Comparison of ENCODE assay signal across 8 mouse cellular contexts in the genomic region with DNA sequence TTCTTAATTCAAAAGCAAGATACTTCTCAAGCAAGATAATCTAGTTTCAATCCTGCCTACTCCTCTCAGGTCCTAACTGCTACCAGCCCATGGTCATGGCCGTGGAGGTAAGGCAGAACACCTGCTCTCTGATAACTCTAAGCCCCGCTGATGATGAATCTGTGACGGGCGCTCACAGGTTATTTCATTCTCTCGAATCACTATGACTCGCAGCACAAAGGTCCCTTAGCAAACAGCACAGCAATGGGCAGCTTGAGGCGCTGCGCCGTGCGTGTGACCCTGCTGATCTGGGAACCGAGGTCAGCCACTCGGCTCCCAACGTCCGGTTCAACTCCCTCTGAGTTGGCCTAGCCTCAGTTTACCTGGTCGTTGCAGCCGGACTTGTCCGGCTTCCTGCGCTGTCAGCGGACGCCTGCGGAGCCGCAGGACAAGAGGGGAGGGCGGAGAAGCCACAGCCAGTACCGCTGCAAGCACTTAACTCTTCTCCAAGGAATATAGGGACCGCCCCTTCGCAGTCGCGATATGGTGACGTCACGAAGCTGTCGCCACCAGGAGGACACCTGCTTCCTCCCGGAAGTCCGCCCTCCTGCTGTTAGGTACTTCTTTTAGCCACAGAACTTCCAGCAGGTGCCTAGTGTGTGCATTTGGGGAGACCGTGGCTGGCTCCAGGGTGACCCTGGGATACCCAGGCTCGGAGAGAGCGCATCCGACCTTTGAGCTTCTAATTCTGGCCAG. TPM values are rescaled to one million over a fixed set of nuclear protein-coding genes. Genes with fewer than 3 reads are reported as not detected.
DNase-seq lines count a peak whose midpoint lies in the region; ATAC-seq and TF ChIP-seq lines count a peak whose summit lies in the region.

A gene (minus strand): TSS at position 511 of the 735 bp plus-strand sequence.

- peak; percentile 98 for ATAC-seq in CD4-positive, CD25-positive, alpha-beta regulatory T cell, adult 4 months
- ATAC-seq in heart, embryonic 15.5 days (replicated peaks; ENCODE audit: insufficient number of reproducible peaks, insufficient read depth, low FRiP score, low read depth) = peak; percentile 62; the same call in 1 of the 2 replicates
- ATAC-seq in liver, embryonic 14.5 days (ENCODE audit: insufficient read depth) = peak; percentile 92
- ATAC-seq in neural tube, embryonic 11.5 days (ENCODE audit: insufficient read depth, low FRiP score, low TSS enrichment) = peak; percentile 87
- peak; percentile 97 for ATAC-seq in stomach, postnatal 0 days (ENCODE audit: low FRiP score, low TSS enrichment)

- H3K4me3 ChIP-seq in forebrain, embryonic 10.5 days = peak within 1 kb of the TSS; percentile 73
- H3K4me3 ChIP-seq in heart, embryonic 15.5 days = peak within 1 kb of the TSS; percentile 63
- peak within 1 kb of the TSS; percentile 70 to 73 for H3K4me3 ChIP-seq in liver, embryonic 14.5 days (ENCODE audit: insufficient read depth in 1 of 2, low read depth in 2 of 2, low read length in 2 of 2)
- peak within 1 kb of the TSS; percentile 56 for H3K4me3 ChIP-seq in neural tube, embryonic 11.5 days (ENCODE audit: low read depth, low read length)
- H3K4me3 ChIP-seq in stomach, postnatal 0 days (ENCODE audit: low read depth, low read length) = peak within 1 kb of the TSS; percentile 68

- peak within 1 kb of the TSS; percentile 82 for H3K27ac ChIP-seq in forebrain, embryonic 10.5 days
- peak within 1 kb of the TSS; percentile 31 for H3K27ac ChIP-seq in heart, embryonic 15.5 days
- peak within 1 kb of the TSS; percentile 30; the same call in 1 of the 2 replicates for H3K27ac ChIP-seq in liver, embryonic 14.5 days
- no peak within 1 kb of the TSS for H3K27ac ChIP-seq in neural tube, embryonic 11.5 days (ENCODE audit: low read depth, low read length)
- H3K27ac ChIP-seq in stomach, postnatal 0 days (replicated peaks) = peak within 1 kb of the TSS; percentile 53; the same call in 1 of the 2 replicates

- peak within 1 kb of the TSS; percentile 63 for H3K9ac ChIP-seq in heart, embryonic 15.5 days
- H3K9ac ChIP-seq in liver, embryonic 14.5 days (replicated peaks) = peak within 1 kb of the TSS; percentile 76
- H3K9ac ChIP-seq in neural tube, embryonic 11.5 days (ENCODE audit: low read length) = peak within 1 kb of the TSS; percentile 82
- peak within 1 kb of the TSS; percentile 75 for H3K9ac ChIP-seq in stomach, postnatal 0 days (ENCODE audit: low read length)

- H3K9me3 ChIP-seq in forebrain, embryonic 10.5 days = no peaks in the 10 kb centered on the region
- no peaks in the 10 kb centered on the region for H3K9me3 ChIP-seq in heart, embryonic 15.5 days (replicated peaks)
- no peaks in the 10 kb centered on the region for H3K9me3 ChIP-seq in liver, embryonic 14.5 days (ENCODE audit: control insufficient read depth, low read length)
- no peaks in the 10 kb centered on the region for H3K9me3 ChIP-seq in neural tube, embryonic 11.5 days (ENCODE audit: control insufficient read depth, low read length)
- no peaks in the 10 kb centered on the region for H3K9me3 ChIP-seq in stomach, postnatal 0 days (ENCODE audit: control insufficient read depth, low read length)

- peaks cover 22% of the 10 kb centered on the region for H3K4me1 ChIP-seq in forebrain, embryonic 10.5 days
- peaks cover 12% of the 10 kb centered on the region for H3K4me1 ChIP-seq in heart, embryonic 15.5 days (replicated peaks)
- peaks cover 0 to 17% of the 10 kb centered on the region in 2 experiments; a peak in 3 of 4 replicates for H3K4me1 ChIP-seq in liver, embryonic 14.5 days (replicated peaks; ENCODE audit: control insufficient read depth in 2 of 2, insufficient read depth in 2 of 2, low read length in 1 of 2)
- H3K4me1 ChIP-seq in neural tube, embryonic 11.5 days (ENCODE audit: control insufficient read depth, insufficient read depth, low read length) = peaks cover 6% of the 10 kb centered on the region
- H3K4me1 ChIP-seq in stomach, postnatal 0 days (replicated peaks; ENCODE audit: control insufficient read depth, insufficient read depth) = no peaks in the 10 kb centered on the region

- no peak for TF ChIP-seq EP300 in liver, embryonic 14.5 days (IDR thresholded peaks at IDR 0.05; ENCODE audit: low read depth)
- no peak for TF ChIP-seq EP300 in stomach, postnatal 0 days (optimal IDR thresholded peaks at IDR 0.05)

- H3K4me2 ChIP-seq in heart, embryonic 15.5 days = peak within 1 kb of the TSS; percentile 82
- peak within 1 kb of the TSS; percentile 78 for H3K4me2 ChIP-seq in liver, embryonic 14.5 days (ENCODE audit: low read depth)
- H3K4me2 ChIP-seq in neural tube, embryonic 11.5 days (ENCODE audit: low read depth) = peak within 1 kb of the TSS; percentile 55
- H3K4me2 ChIP-seq in stomach, postnatal 0 days (replicated peaks; ENCODE audit: low read depth) = peak within 1 kb of the TSS; percentile 77

- WGBS in forebrain, embryonic 10.5 days = 3% methylated on average over 37 of the region's 37 CpGs
- WGBS in heart, embryonic 15.5 days = 3% methylated on average over 36 of the region's 37 CpGs
- 2% methylated on average over 37 of the region's 37 CpGs for WGBS in liver, embryonic 14.5 days (ENCODE audit: insufficient replicate concordance)
- 5% methylated on average over 37 of the region's 37 CpGs for WGBS in neural tube, embryonic 11.5 days
- 4% methylated on average over 37 of the region's 37 CpGs for WGBS in stomach, postnatal 0 days

- peak; percentile 48 for TF ChIP-seq CTCF in liver, embryonic 14.5 days (IDR thresholded peaks at IDR 0.05; ENCODE audit: low read depth)
- peak; percentile 8 for TF ChIP-seq CTCF in stomach, postnatal 0 days (IDR thresholded peaks at IDR 0.05; ENCODE audit: low read depth)

- peaks cover 7% of the 10 kb centered on the region for H3K36me3 ChIP-seq in forebrain, embryonic 10.5 days (replicated peaks)
- no peaks in the 10 kb centered on the region for H3K36me3 ChIP-seq in heart, embryonic 15.5 days
- H3K36me3 ChIP-seq in liver, embryonic 14.5 days (replicated peaks; ENCODE audit: control insufficient read depth, insufficient read depth, low read depth) = no peaks in the 10 kb centered on the region
- H3K36me3 ChIP-seq in neural tube, embryonic 11.5 days (ENCODE audit: control insufficient read depth, insufficient read depth, low read length) = no peaks in the 10 kb centered on the region
- H3K36me3 ChIP-seq in stomach, postnatal 0 days (ENCODE audit: control insufficient read depth, insufficient read depth, low read length) = no peaks in the 10 kb centered on the region

- peak; percentile 83 for DNase-seq in c-Kit-positive CD71-negative TER-119-negative erythroid progenitor cells, embryonic 14.5 days (ENCODE audit: low read depth)
- peak; percentile 90 for DNase-seq in forebrain, embryonic 10.5 days (ENCODE audit: extremely low spot score, low spot score)
- DNase-seq in kidney, postnatal 25 days = peak; percentile 90 to 95
- DNase-seq in liver, embryonic 14.5 days (ENCODE audit: low read depth in 3 of 3, low spot score in 3 of 3) = peak; percentile 87 to 88 (median 87)
- DNase-seq in neural tube, embryonic 11.5 days (ENCODE audit: low spot score) = peak; percentile 90
- DNase-seq in stomach, postnatal 0 days (ENCODE audit: low spot score) = peak; percentile 94

- H3K27me3 ChIP-seq in forebrain, embryonic 10.5 days (ENCODE audit: poor library complexity, severe bottlenecking) = peaks cover 5% of the 10 kb centered on the region; the same call in 1 of the 2 replicates
- no peaks in the 10 kb centered on the region for H3K27me3 ChIP-seq in heart, embryonic 15.5 days
- no peaks in the 10 kb centered on the region for H3K27me3 ChIP-seq in liver, embryonic 14.5 days (ENCODE audit: control insufficient read depth, insufficient read depth, low read length)
- no peaks in the 10 kb centered on the region for H3K27me3 ChIP-seq in neural tube, embryonic 11.5 days (ENCODE audit: control insufficient read depth, insufficient read depth, low read length)
- no peaks in the 10 kb centered on the region; the same call in 1 of the 2 replicates for H3K27me3 ChIP-seq in stomach, postnatal 0 days (ENCODE audit: control insufficient read depth, insufficient read depth, low read length)

RNA-seq across cellular contexts. Expression of the gene that starts here (rescaled TPM):
- polyA plus RNA-seq in CD4-positive, CD25-positive, alpha-beta regulatory T cell, adult 4 months (2017; shearing (Covaris generic)) = 10 to 100 TPM; 44.7 to 49.2 TPM
- 20.5 and 23.8 TPM in 2 replicates for polyA plus RNA-seq in forebrain, embryonic 10.5 days (2016; fragmentation: Nextera tagmentation; extraction: Ambion mirVana)
- 27.1 and 30.8 TPM in 2 replicates for polyA plus RNA-seq in heart, embryonic 15.5 days (2015; fragmentation: Nextera tagmentation; extraction: Ambion mirVana)
- polyA plus RNA-seq in liver, embryonic 14.5 days (2012; rRNA removed) = 6.8 and 7.9 TPM in 2 replicates
- polyA plus RNA-seq in liver, embryonic 14.5 days (2014; fragmentation: Nextera tagmentation; extraction: Ambion mirVana) = 15.1 and 20.0 TPM in 2 replicates
- polyA plus RNA-seq in neural tube, embryonic 11.5 days (2014; fragmentation: Nextera tagmentation; extraction: Ambion mirVana) = 22.7 and 24.8 TPM in 2 replicates
- 27.3 and 30.9 TPM in 2 replicates for polyA plus RNA-seq in stomach, postnatal 0 days (2015; fragmentation: Nextera tagmentation; extraction: Ambion mirVana)
